Mouse (Mus musculus): Measurements from ENCODE around the gene 4931414P19Rik.

GRCm38 (mm10) chr14:54642224-54642944 is 36.6 kb upstream of the 4931414P19Rik start:
- TF ChIP-seq ZC3H11A (IDR thresholded peaks at IDR 0.05; ENCODE audit: borderline replicate concordance, low read depth, low read length) (no peak), HCFC1 (IDR thresholded peaks at IDR 0.05; ENCODE audit: borderline replicate concordance, insufficient read depth, low read length) (no peak)
